Mouse (Mus musculus) layer of hippocampus, adult 9-10 months (tissue): ENCODE measurements around the gene Smco2.

Experiments used
- DNase-seq: peaks from one replicate; pipeline ENCODE4 v3.0.0; 2022; ENCODE audit warnings: low spot score

Gene Smco2

DNA sequence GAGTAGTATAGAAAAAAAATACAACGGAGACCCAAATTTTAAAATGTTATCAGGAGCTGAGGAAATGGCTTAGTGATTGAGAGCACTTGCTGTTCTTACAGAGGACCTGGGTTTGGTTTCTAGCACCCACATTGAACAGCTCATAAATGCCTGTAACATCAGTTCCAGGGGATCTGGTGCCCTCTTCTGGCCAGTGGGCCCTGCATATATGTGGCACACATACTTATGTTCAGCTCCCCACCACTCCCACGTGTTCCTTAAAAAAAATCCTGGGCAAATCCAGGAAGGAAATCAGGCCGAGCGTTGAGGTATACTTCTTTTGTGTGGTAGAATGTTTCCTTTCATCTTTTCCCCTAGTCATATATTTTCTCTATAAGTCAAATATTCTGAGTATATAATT lies 52.0 kb downstream of the Smco2 start:
- no peak for DNase-seq

DNA sequence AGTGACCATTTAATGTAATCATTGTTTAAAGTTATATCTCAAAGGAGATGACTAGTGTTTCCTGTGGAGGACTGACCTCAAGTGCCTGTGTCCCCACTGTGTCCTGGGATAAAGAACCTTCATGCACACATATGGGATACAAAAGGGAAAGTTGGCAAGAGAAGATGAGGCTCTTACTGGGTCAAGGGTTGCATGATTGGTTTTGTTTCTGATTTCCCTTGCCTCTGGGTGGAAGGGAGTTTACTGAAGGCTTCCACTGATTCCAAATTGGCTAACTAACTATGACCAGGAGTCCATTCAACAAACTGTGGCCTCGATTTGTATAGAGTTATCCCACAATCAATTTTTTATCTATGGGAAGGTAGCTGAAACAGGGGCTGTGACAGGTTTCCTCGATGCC lies 53.7 kb downstream of the Smco2 start:
- no peak for DNase-seq

DNA sequence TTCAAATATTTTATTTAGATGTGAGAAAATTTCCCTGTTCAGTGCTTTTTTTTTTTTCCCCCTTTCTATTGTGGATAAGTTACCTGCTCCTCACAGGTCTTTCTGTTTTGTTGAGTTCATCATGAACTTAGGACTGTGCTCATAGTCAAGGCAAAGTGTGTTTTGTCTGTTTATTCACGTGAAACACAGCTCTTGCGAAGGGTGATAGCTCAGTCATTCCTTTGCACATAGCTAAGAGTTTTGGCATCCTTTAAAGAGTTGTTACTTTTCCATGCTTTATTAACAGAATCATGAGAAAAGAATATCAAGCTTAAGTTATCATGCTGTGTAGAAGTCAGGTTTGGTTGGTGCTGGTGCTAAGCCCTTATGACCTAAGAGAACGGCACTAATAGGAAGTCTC lies 54.8 kb downstream of the Smco2 start:
- DNase-seq = no peak

DNA sequence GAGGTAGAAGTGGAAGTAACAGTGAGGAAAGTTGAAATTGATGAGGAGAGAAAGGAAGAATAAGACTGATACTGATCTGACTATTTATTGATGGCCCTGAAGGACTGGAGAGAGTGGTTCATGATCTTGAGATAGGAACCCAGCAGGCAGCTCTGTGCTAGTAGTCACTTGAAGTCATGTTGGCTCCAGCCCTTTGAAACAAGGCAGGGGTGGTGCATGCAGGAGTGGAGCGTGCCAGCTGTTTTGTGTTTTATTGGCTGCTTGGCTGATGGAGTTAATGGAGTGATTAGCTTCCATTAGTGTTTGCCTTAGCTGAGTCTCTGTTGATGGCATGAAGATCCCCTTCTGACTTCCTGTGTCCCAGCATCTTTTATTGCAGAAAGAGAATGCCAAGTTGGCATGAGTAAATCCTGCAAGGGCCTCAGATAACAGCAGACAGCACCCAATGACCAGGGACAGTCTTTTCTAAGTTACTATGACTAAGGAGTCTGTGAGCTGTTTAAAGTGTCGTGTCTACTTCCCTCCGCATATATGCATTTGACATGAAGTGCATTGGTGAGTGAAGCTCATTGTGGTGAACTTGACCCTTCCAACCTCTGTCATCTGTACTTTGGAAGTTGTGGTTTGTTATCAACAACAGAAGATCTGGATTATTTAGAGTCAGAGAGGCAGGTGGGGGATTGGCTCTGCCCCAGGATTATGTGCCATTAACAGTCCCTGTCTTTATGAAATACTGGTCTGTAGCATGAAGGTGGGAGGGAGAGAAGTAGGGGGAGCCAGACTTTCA lies 56.3 kb downstream of the Smco2 start:
- no peak for DNase-seq

DNA sequence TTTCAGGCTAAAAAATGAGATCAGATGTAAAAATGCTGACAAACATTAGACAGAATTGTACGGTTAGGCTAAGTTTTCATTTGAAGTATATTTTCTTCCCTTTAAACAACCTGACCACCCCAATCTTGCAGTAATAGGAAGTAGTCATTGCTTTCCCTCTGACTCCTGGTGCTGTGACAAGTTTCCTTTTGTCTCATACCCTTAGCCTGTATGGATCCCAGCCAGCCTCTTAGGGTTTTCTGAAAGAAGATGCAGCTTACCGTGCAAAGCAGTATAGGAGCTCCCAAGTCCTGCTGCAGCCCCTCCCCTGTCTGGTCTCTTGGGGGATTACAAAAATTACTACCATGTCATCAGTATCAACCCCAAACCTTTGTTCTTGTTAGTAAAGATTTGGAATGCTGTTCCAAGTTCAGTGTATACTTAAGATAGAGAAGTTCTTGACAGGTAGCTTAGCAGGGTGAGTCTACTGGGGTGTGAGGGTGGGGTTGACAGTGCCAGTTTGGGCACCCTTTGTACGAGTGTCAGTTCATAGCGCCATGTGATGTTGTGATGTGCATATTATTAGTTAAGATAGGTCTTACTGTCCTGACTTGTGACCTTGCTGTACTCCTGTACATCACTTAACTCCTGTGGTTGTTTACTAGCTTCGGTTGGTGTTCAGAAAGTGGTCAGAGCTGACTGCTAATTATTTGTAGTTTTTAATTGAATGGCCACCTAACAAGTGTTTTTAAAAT lies 57.3 kb downstream of the Smco2 start:
- DNase-seq = no peak

DNA sequence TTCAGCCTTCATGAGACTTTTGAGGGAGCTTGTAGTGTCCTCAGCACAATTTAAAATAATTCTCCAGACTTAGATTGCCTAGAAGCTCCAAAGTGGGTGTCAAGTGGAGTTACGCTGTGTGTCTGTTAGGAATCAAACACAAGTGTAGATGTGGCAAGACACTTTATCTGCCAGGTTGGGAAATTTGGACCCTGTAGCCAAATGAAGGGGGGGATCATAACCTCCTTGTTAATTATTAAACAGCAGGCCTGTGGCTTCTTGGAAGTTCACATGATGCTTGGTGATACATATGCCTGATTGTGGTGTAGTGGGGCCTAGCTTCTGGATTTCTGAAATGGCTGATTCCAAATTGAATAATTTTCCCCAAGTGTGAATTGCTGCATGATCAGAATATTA lies 57.9 kb downstream of the Smco2 start:
- DNase-seq = no peak

DNA sequence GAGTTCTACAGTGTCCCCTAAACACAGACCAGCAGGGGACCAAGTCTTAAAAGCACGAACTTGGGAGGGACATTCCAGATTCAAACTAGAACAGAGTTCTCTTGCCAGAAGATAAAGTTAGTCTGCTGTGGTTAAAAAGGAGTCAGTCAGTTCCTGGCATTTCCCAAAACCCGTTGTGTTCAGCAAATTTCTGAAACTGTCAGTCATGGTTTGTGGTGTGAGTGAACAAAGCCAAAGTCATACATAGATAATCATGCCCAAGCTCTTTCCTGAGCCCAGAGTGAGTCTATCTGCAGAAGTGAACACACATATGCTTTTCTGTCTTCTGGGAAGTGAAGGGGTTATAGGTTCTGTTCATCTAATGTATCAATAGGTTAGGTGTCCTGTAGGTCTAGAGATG lies 58.9 kb downstream of the Smco2 start:
- no peak for DNase-seq

DNA sequence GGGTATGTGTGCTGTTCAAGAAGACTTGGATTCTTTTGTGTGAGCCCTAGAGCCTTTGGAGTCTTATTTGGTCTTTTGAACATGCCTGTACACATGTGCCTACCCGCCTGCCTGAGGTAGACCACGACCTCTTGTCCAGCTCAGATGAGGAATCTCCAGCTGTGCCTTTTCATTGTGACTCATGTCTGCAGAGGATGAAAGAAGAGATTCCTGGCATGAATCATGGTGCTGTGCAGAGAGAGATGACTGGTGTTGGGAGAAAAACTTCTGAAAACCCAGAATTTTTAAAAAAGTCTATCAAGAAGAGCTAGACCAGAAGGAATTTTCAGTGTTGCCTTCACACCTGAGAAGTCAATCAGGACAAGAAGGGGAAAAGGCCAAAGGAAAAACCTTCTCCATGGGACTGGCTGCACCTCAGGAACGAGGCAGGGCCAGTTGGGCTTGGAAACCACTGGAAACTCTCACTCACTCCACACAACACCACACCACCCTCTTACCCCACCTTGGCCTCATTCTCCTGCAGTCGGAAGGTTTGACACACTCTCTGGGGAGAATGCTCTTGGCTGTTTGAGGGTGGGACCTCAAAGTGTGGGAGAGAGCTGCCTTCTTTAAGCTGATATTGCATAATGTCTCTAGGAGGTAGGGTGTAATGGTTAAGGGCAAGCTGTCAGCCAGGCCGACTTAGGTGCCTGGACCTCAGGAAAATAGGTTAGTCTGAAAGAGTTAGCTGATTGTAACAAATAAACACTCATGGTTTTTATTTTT lies 60.0 kb downstream of the Smco2 start:
- DNase-seq = no peak

DNA sequence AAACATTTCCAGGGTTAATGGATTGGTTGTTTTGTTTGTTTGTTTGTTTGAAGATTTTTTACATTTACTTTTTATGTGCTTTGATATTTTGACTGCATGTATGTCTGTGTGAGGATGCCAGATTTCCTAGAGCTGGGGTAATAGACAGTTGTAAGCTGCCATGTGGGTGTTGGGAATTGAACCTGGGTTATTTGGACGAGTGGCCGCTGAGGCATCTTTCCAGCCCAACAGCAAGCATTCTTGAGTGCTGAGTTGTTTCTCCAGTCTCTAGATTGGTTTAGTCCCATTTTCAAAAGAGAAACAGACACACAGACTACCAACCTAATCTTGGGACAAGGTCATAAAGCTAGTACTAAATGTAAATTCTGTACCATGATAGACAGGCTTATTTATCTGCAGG lies 60.9 kb downstream of the Smco2 start:
- no peak for DNase-seq

DNA sequence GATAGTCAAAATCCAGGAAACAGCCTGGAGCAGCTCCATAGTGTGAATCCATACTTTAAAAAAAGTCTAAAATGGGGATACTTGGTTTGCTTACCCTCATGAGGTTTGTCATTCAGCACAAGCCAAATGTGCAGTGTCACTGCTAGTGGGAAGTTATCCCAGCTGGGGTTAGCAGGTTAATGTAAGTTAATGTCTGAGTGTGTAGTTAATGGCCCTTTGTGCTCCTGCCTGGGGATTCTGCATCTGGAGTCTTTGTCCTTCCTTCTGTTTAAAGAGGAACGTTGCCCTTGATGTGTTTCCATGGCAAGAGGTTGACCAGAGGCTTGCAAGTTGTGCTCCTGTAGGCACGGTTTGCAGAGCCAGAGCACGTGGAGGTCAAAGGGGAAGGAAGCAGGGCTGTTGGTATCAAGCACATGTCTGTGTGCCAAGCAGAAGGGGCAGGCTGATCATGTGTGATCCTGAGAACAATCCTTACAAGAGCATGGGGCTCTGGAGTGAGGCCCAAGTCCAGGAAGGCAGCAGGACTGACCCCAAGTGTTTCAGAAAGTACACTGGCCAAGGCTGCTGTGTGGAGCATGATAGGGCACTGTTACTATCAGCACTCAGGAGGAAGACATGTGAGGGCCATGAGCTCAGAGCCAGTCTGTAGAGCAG lies 63.1 kb downstream of the Smco2 start:
- DNase-seq = no peak

DNA sequence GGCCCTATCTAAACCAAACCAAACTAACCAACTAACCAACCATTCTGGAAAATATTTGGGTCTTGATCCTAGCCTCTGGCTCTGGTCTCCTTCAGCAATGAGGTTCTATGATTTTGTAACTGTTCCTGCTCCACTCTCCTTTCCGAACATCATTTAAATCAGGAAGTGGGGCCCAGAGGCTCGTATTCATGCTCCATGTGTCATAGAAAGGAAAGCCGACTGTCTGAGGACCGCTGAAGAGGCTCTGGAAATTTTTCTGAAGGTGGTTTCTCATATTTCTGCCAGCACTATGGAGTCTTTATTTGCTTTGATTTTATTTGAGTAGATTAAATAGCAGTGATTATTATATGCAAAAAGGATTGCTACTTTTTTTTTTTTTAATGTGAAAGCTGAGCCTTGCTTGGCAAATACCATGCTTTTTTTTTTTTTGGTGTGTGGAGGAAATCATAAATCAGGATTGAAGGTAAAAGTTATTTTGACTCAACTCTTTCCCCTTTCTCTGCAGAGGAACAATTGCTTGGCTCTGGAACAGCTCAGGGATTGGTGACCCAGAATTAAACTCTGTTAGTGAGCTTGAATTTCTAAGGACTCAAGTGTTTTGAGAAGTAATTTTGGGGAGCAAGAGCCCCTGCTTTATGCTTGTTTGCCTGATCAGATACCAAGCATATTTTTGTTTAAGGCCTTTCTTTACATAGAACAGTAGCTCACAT lies 63.7 kb downstream of the Smco2 start:
- no peak for DNase-seq

DNA sequence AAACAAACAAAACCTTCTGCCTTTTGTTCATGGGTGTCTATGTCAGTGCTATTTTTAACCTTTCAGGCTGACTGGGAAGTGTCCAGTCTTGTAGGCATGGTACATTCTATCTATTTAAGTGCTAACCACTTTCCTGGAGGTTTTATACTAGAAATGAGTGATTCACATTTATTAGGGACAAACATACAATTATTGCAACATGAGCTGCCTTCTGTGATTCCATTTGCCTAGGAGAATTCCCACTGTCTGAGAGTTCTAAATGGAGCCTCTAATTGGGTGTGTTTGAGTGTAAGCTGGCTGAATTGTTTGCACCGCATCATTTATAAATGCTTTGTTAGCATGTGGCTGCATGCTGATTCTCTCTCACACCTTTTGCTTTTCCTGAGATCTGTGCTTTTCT lies 65.9 kb downstream of the Smco2 start:
- DNase-seq = no peak

DNA sequence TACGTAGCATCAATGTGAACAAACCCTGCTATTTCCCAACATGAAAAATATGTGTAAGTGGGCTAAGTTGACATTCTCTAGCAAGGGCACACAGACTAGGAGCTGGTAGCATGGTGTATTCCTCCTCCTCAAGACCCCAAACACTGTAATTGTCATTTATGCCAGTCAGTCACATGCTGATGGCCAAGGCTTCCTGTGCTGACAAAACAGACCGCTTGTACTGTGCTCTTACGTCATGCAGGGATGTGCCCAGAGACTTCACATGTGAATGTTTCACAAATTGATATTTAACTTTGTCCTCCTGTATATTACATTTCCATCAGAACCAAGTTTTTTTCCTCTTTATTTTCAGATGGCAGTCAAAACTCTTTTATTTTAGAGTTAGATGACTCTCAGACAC lies 67.5 kb downstream of the Smco2 start:
- DNase-seq = no peak

DNA sequence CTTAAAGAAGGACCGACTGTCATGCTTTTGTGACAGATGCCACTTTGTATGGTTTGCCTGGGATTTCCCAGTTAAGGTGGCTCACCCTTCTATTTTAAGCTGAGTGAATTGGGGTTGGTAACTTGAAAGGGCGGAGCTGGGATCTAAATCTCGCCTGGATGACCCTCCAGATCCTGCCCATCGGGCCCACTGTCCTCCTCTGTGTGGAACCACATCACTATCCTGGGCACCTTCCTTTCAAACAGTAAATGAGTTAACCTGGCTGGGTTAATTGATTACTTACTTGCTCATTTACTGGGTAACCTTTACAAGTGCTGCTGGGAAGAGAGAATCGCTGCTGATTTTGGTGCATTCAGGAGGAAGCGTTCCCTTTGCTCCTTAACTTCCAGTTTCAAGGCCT lies 68.4 kb downstream of the Smco2 start:
- DNase-seq = no peak
